Mouse (Mus musculus): Measurements from ENCODE around the gene Capn11. TPM values are rescaled to one million over a fixed set of nuclear protein-coding genes. Genes with fewer than 3 reads are reported as not detected.

Capn11 gene
- polyA plus RNA-seq, 1 experiment, result 28.4 TPM

GRCm38 (mm10) chr17:45692159-45692558 is 33.0 kb upstream of the Capn11 start:
- no peak overlapping the region for H3K27ac ChIP-seq (ENCODE audit: control insufficient read depth, insufficient read depth, low read depth, low read length)
- H3K36me3 ChIP-seq (ENCODE audit: control insufficient read depth, insufficient read depth, low read length), result no peaks in the 10 kb centered on the region
- H3K27me3 ChIP-seq (ENCODE audit: control insufficient read depth, insufficient read depth, low read length), result no peaks in the 10 kb centered on the region
- TF ChIP-seq POLR2A (IDR thresholded peaks at IDR 0.05; ENCODE audit: control insufficient read depth, low read depth, low read length), result no peak
- TF ChIP-seq CTCF (IDR thresholded peaks at IDR 0.05; ENCODE audit: control insufficient read depth, insufficient read depth, insufficient replicate concordance, low read depth, low read length), result no peak
- peaks cover under 1% of the 10 kb centered on the region for H3K4me1 ChIP-seq (ENCODE audit: control insufficient read depth, insufficient read depth, low read length)
- H3K4me3 ChIP-seq (ENCODE audit: control insufficient read depth, low read depth, low read length), result no peak overlapping the region

GRCm38 (mm10) chr17:45690044-45690443 is 30.9 kb upstream of the Capn11 start:
- H3K4me1 ChIP-seq (ENCODE audit: control insufficient read depth, insufficient read depth, low read length), result peaks cover 14% of the 10 kb centered on the region
- no peak for TF ChIP-seq CTCF (IDR thresholded peaks at IDR 0.05; ENCODE audit: control insufficient read depth, insufficient read depth, insufficient replicate concordance, low read depth, low read length)
- H3K36me3 ChIP-seq (ENCODE audit: control insufficient read depth, insufficient read depth, low read length), result no peaks in the 10 kb centered on the region
- H3K27ac ChIP-seq (ENCODE audit: control insufficient read depth, insufficient read depth, low read depth, low read length), result no peak overlapping the region
- no peaks in the 10 kb centered on the region for H3K27me3 ChIP-seq (ENCODE audit: control insufficient read depth, insufficient read depth, low read length)
- no peak overlapping the region for H3K4me3 ChIP-seq (ENCODE audit: control insufficient read depth, low read depth, low read length)

- no peak for TF ChIP-seq CTCF (IDR thresholded peaks at IDR 0.05; ENCODE audit: control insufficient read depth, insufficient read depth, insufficient replicate concordance, low read depth, low read length)
- no peak for TF ChIP-seq POLR2A (IDR thresholded peaks at IDR 0.05; ENCODE audit: control insufficient read depth, low read depth, low read length)
- Histone ChIP-seq H3K4me1 (ENCODE audit: control insufficient read depth, insufficient read depth, low read length) (peaks cover 17% of the 10 kb centered on the region), H3K36me3 (ENCODE audit: control insufficient read depth, insufficient read depth, low read length) (no peaks in the 10 kb centered on the region)
Measured at GRCm38 (mm10) chr17:45689120-45689519, 30.0 kb upstream of the Capn11 start.

DNA sequence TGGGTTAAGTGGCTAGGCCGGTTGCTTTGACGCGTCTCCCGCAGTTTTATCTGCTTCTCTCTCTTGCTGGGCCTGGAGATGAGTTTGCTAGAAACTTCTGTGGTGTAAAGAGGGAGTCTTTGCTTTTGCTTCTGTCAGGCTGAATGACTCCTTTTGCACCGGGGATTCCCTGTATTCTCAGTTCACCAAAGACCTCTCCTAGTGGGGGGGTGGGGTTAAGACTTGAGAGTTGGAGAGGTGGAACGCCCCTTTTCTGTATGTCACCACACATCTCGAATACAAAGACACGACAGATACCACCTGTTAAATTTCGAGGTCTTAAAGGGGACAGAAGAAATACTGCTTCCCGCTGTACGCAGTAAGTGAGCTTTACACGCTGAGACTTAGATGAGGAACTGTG is 27.6 kb upstream of the Capn11 start, which contains the start of gene Tmem63b:
TSS of gene Tmem63b (minus strand) at position 190 of the 400 bp plus-strand sequence.
- peaks cover 17% of the 10 kb centered on the region for H3K4me1 ChIP-seq (ENCODE audit: control insufficient read depth, insufficient read depth, low read length)
- H3K27ac ChIP-seq (ENCODE audit: control insufficient read depth, insufficient read depth, low read depth, low read length), result no peak within 1 kb of the TSS
- no peaks in the 10 kb centered on the region for H3K27me3 ChIP-seq (ENCODE audit: control insufficient read depth, insufficient read depth, low read length)
- H3K36me3 ChIP-seq (ENCODE audit: control insufficient read depth, insufficient read depth, low read length), result no peaks in the 10 kb centered on the region
- TF ChIP-seq CTCF (IDR thresholded peaks at IDR 0.05; ENCODE audit: control insufficient read depth, insufficient read depth, insufficient replicate concordance, low read depth, low read length), result no peak
- TF ChIP-seq POLR2A (IDR thresholded peaks at IDR 0.05; ENCODE audit: control insufficient read depth, low read depth, low read length), result no peak
- H3K4me3 ChIP-seq (ENCODE audit: control insufficient read depth, low read depth, low read length), result peak within 1 kb of the TSS; percentile 81

More at GRCm38 (mm10) chr17:45689120-45689519, 30.0 kb upstream of the Capn11 start:
- Histone ChIP-seq H3K27me3 (ENCODE audit: control insufficient read depth, insufficient read depth, low read length) (no peaks in the 10 kb centered on the region), H3K27ac (ENCODE audit: control insufficient read depth, insufficient read depth, low read depth, low read length) (no peak overlapping the region), H3K4me3 (ENCODE audit: control insufficient read depth, low read depth, low read length) (no peak overlapping the region)

DNA sequence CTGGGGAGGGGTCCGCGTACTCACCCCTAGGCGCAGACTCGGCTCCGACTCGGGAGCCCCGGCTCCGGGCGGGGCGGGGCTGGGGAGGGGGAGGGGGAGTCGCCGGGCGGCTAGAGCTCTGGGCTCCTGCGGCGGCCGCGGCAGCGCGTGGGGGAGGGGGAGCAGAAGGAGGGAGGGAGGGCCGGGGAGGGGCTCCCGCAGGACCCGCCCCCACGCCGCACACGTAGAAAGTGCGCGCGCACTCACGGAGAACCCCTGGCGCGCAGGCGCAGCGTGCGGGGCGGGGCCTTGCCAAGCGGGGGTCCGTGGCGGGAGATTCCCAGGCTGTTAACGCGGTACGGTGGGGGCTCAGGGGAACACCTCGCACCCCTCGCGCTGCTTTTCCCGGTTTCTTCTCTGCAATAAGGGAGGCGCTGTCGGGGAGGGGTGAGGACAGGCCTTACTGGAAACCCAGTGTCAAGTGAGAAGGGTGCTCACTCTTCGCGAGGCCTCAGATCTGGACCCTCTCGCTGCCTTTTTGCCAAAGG is 27.0 kb upstream of the Capn11 start, which contains the start of gene Mrpl14:
TSS of gene Mrpl14 (plus strand) at position 230 of the 527 bp plus-strand sequence.
- peak; percentile 64 for TF ChIP-seq POLR2A (IDR thresholded peaks at IDR 0.05; ENCODE audit: control insufficient read depth, low read depth, low read length)
- TF ChIP-seq CTCF (IDR thresholded peaks at IDR 0.05; ENCODE audit: control insufficient read depth, insufficient read depth, insufficient replicate concordance, low read depth, low read length), result no peak
- Histone ChIP-seq H3K4me1 (ENCODE audit: control insufficient read depth, insufficient read depth, low read length) (peaks cover 17% of the 10 kb centered on the region), H3K27ac (ENCODE audit: control insufficient read depth, insufficient read depth, low read depth, low read length) (no peak within 1 kb of the TSS), H3K4me3 (ENCODE audit: control insufficient read depth, low read depth, low read length) (peak within 1 kb of the TSS; percentile 81), H3K36me3 (ENCODE audit: control insufficient read depth, insufficient read depth, low read length) (no peaks in the 10 kb centered on the region), H3K27me3 (ENCODE audit: control insufficient read depth, insufficient read depth, low read length) (no peaks in the 10 kb centered on the region)

DNA sequence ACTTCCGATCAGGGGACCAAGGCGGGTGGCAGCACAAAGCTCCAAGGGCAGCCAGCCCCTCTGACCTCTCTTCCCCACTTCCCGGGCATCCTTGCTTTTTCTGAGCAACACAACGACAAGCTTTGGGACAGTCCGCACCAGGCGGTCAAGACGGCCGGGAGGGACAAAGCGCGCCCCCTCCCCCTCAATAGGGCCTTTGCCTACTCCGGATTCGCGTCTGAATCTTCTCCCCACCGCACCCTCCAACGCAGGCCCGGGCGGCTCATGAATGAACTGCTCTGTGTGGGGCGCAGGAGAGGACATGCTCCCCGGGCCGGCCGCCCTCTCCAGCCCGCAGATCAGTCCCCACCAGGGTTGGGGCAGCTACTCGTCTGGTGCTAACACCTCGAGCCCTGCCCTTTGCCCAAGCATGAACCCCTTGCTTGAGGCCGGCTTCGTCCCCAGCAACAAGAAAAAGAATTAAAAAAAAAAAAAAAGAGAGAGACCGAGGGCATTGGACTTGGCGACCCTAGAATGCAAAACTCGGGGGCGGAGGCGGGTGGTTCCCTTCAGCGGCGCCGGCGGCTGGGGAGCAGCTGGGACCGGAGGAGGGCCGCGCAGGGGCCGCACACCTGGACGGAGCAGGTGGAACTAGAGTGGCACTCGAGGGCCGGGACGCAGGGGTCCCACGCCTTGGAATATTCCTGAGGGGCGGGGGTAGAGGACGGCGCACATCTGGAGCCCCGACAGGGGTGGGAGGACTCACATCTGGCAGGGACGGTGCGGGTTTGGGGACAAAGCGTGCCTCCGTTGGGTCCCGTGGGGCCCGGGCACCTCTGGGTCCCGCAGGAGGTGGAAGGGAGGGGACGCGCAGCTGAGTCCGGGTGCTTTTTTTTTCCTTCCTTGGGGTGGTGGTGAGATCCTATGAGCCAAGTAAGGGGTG is 26.3 kb upstream of the Capn11 start:
- no peaks in the 10 kb centered on the region for H3K27me3 ChIP-seq (ENCODE audit: control insufficient read depth, insufficient read depth, low read length)
- H3K27ac ChIP-seq (ENCODE audit: control insufficient read depth, insufficient read depth, low read depth, low read length), result no peak overlapping the region
- H3K4me1 ChIP-seq (ENCODE audit: control insufficient read depth, insufficient read depth, low read length), result peaks cover 20% of the 10 kb centered on the region
- H3K36me3 ChIP-seq (ENCODE audit: control insufficient read depth, insufficient read depth, low read length), result no peaks in the 10 kb centered on the region
- H3K4me3 ChIP-seq (ENCODE audit: control insufficient read depth, low read depth, low read length), result peak overlapping the region; percentile 81
- no peak for TF ChIP-seq CTCF (IDR thresholded peaks at IDR 0.05; ENCODE audit: control insufficient read depth, insufficient read depth, insufficient replicate concordance, low read depth, low read length)

DNA sequence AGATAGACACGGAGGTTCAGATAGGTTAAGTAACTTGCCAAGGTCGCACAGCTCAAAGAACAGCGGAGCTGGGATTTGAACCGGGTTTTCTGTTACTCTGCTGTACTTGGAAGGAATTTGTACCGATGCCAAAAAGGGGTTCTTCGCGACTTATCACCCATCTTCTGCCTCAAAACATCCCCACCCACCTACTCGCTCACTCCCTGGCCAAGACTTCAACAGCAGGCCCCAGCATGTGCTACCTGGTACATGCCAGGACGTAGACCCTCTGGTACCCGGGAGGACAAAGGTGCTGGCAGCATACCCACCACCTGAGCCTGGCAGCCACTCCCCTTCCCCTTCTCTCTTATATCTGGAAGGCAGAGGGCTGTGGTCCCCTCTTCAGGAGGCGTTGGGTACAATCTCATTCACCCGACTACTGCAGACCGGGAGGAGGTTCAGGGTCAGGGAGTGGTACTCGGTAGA is 25.6 kb upstream of the Capn11 start:
- Histone ChIP-seq H3K27ac (ENCODE audit: control insufficient read depth, insufficient read depth, low read depth, low read length) (no peak overlapping the region), H3K36me3 (ENCODE audit: control insufficient read depth, insufficient read depth, low read length) (no peaks in the 10 kb centered on the region), H3K27me3 (ENCODE audit: control insufficient read depth, insufficient read depth, low read length) (no peaks in the 10 kb centered on the region), H3K4me1 (ENCODE audit: control insufficient read depth, insufficient read depth, low read length) (peaks cover 20% of the 10 kb centered on the region), H3K4me3 (ENCODE audit: control insufficient read depth, low read depth, low read length) (no peak overlapping the region)
- no peak for TF ChIP-seq POLR2A (IDR thresholded peaks at IDR 0.05; ENCODE audit: control insufficient read depth, low read depth, low read length)
- no peak for TF ChIP-seq CTCF (IDR thresholded peaks at IDR 0.05; ENCODE audit: control insufficient read depth, insufficient read depth, insufficient replicate concordance, low read depth, low read length)
